Mouse (Mus musculus): ENCODE measurements at regions not wholly inside any gene's neighbourhood (a gene's known extent, or its start where the extent isn't known, plus 50 kb on each side); places are given as distances from the start of the nearest gene placed in this dataset.
"Not testable (repeated sequence)": the region's sequence is repeated elsewhere in the genome, so short reads cannot be mapped to it uniquely, and the experiment has no call there.

GRCm38 (mm10) chr12:23325756-23326155 is 454.3 kb downstream of the Gm10330 start:
- H3K4me2 ChIP-seq (replicated peaks; ENCODE audit: low read depth, low read length); ATAC-seq (ENCODE audit: insufficient number of reproducible peaks, insufficient read depth, low FRiP score, low read depth); H3K9ac ChIP-seq (replicated peaks; ENCODE audit: low read depth, low read length); H3K27me3 ChIP-seq (ENCODE audit: control insufficient read depth, insufficient read depth, low read length); H3K4me1 ChIP-seq (ENCODE audit: control insufficient read depth, insufficient read depth, low read length); H3K9me3 ChIP-seq (ENCODE audit: control insufficient read depth, low read depth, low read length); H3K4me3 ChIP-seq (ENCODE audit: low read depth, low read length); H3K36me3 ChIP-seq (ENCODE audit: control insufficient read depth, insufficient read depth, low read length); H3K27ac ChIP-seq (ENCODE audit: low read length): not testable (repeated sequence)
- 55% methylated on average over 2 of the region's 2 CpGs for WGBS

GRCm38 (mm10) chr12:23315186-23315585 is 464.9 kb downstream of the Gm10330 start:
- Histone ChIP-seq H3K4me3 (ENCODE audit: low read depth, low read length) (peak overlapping the region; percentile 25), H3K4me2 (replicated peaks; ENCODE audit: low read depth, low read length) (peak overlapping the region; percentile 25; the same call in 1 of the 2 replicates)
- H3K36me3 ChIP-seq (ENCODE audit: control insufficient read depth, insufficient read depth, low read length); H3K4me1 ChIP-seq (ENCODE audit: control insufficient read depth, insufficient read depth, low read length); H3K9me3 ChIP-seq (ENCODE audit: control insufficient read depth, low read depth, low read length); H3K27ac ChIP-seq (ENCODE audit: low read length); H3K9ac ChIP-seq (replicated peaks; ENCODE audit: low read depth, low read length); H3K27me3 ChIP-seq (ENCODE audit: control insufficient read depth, insufficient read depth, low read length): not testable (repeated sequence)
- ATAC-seq (ENCODE audit: insufficient number of reproducible peaks, insufficient read depth, low FRiP score, low read depth) = peak; percentile 77
- WGBS = under 1% methylated on average over 19 of the region's 38 CpGs
